Mouse (Mus musculus) monocyte, adult 5-6 weeks (primary cell): Measurements from ENCODE around the gene Rcn3. TPM values are rescaled to one million over a fixed set of nuclear protein-coding genes. Genes with fewer than 3 reads are reported as not detected.

Experiments used
- ATAC-seq: fragments of 153-309, 156-312 bp; replicated peaks from 2 replicates; pipeline ENCODE4 v1.8.0; 2017; ENCODE audit warnings: mild to moderate bottlenecking; ENCODE audit not compliant: low TSS enrichment, insufficient number of reproducible peaks, severe bottlenecking, poor library complexity, low FRiP score
- total RNA-seq: library from RNA; stranded (forward); fragments of 200-1000, 200-491, 200-594 nt; gene quantifications from 3 replicates; pipeline ENCODE4 v1.2.3, GENCODE M21; 2017

Rcn3 gene
- total RNA-seq, 1 experiment from 2014 or later = 20.1 TPM

DNA sequence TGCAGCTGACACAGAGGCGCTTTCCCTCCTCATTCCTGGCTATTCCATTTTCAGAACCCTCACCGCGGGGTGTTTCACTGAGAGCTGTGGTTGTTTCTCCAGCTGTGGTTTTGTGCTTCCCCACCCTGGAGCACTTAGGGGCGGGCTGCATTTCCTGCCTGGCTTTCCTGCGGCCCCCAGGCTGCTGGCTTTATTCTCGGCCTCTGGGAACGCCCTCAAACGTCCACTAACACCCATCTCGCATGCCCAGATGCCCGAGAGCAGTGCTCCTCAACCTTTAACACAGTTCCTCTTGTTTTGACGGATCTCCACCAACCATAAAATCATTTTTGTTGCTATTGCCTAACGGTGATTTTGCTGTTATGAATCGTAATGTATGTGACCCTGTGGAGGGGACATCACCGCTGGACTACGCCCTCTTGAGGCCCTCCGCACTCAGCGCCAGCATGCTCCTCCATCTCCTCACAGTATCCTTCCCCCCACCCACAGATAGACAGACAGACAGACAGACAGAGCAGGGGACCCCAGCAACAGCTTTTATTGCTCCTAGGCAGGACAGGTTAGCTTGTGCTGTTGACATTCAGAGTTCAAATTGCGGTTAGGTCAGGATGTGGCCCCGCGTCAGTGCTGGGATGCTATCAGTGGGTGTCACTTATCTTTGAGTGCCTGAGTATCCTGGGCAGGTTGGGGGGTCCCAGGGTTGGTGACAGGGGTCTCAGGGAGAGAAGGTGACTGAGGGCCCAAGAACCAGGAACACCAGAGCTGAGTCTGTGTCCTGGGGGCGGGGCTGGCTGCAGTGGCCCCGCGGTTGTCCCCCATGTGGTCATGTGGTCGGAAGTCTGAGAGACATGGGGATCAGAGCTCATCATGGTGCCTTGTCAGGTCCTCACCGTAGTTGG lies 9.4 kb downstream of the Rcn3 start:
- peak; percentile 82 for ATAC-seq

- ATAC-seq = no peak
Measured at GRCm38 (mm10) chr7:45081016-45081415, 11.0 kb downstream of the Rcn3 start.

- peak; percentile 30; the same call in 1 of the 2 replicates for ATAC-seq
Measured at GRCm38 (mm10) chr7:45079856-45080255, 12.2 kb downstream of the Rcn3 start.

- peak; percentile 10; the same call in 1 of the 2 replicates for ATAC-seq
Measured at GRCm38 (mm10) chr7:45078513-45078912, 13.5 kb downstream of the Rcn3 start.

DNA sequence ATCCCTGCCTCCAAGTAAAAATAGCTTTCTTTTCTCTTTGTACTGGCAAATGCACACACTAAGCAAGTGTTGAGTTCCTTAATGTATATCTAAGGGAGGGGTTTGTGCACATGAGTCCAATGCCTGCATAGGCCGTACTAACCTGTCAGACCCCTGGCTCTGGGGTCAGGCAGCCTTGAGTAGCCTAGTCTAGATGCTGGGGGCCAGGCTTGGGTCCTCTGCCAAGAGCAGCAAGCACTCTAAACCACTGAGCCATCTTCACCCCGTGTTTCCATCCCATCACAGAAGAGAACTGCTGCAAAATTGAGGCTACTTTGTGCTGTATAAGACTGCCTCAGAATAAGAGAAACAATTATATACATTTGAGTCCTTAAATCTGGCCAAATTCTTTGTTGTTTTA lies 14.2 kb downstream of the Rcn3 start:
- ATAC-seq = no peak

DNA sequence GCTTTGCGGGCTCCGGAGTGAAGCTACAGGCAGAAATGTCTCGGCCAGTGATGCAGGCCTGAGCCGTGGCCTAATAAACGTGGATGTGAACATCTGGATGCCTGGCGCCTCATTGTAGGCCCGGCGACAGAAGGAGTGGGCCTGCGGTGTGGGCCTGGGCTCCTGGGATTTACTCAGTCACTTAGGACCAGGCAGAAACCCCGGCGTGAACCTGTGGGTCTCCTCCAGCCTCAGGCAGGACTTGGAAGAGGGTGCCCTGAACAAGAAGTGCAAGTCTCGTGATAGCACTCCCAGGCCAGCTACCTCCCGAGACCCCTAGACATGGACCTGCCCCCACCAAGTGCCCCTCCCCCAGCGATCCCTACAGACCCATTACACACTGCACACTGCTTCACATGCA lies 14.7 kb downstream of the Rcn3 start:
- ATAC-seq = no peak

DNA sequence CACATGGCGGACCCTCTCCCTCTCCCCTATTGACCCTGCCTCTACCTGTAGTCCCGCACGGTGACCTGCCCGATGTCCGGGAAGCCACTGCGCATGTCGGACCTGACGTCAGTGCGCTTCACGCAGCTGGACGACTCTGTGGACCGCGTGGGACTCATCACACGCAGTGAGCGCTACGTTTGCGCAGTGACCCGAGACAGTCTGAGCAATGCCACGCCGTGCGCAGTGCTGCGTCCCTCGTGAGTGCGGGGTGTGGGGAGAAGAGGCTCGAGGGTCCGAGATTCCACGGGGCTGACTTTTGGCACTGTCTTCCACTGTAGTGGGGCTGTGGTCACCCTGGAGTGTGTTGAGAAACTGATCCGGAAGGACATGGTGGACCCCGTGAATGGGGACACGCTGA lies 15.5 kb downstream of the Rcn3 start:
- ATAC-seq = no peak

DNA sequence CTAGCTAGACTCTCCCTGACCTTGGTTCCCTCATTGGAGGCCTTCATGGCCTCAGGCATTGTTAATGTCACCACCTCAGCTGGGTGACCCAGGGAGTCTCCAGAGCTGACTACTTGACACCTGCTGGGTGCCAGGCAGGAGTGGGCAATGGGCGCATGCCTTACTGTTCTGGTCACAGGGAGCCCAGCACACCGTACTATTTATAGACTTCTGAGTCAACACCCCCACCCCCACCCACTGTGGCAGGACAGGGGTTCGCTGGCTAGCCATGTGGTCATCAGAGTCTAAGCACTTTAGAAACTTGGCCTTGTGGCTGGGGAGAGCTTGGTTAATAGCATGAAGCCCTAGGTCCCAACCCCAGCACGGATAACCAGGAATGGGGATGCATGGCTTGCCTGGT lies 16.6 kb downstream of the Rcn3 start:
- no peak for ATAC-seq

- ATAC-seq = no peak
Measured at GRCm38 (mm10) chr7:45073949-45074348, 18.1 kb downstream of the Rcn3 start.

DNA sequence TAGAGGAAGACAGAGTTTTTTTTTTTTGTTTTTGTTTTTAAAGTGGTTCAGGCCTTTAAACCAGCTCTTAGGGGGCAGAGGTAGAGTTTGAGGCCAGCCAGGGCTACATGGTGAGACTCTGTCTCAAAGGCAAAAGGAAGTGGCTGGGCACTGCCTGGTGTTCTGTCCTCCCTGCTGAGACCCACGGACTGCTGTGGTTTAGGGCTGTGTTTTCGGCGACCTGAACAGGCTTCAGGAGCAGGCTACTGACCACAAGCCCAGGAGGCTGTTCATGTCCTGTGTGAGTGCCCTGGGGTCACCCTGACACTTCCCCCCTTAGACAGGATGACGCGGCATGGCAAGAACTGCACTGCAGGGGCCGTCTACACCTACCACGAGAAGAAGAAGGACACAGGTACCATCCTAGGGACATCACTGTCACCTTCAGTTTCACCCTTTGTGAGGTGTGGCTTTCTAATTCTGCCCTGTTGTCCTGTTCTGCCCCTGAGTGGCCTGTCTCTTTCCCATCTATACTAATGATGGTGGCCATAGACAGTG lies 18.8 kb downstream of the Rcn3 start:
- 0 out of 2 replicates have a peak, but pooled peaks have one; percentile 11 for ATAC-seq

DNA sequence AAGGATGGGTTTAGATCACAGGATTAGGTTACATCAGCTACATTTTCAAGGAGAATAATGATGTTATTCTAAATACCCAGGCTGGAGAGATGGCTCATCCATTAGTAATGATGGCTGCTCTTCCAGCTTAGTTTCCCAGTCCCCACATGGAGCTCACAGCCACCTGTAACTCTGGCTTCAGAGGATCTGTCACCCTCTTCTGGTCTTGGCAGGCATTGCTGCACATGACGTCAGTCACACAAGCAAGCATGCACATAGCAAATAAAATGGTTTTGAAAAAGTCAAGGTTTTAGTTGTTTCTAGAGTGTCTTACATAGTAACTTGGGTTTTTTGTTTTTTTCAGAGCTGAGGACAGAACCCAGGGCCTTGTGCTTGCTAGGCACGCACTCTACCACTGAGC lies 19.8 kb downstream of the Rcn3 start:
- ATAC-seq = no peak

DNA sequence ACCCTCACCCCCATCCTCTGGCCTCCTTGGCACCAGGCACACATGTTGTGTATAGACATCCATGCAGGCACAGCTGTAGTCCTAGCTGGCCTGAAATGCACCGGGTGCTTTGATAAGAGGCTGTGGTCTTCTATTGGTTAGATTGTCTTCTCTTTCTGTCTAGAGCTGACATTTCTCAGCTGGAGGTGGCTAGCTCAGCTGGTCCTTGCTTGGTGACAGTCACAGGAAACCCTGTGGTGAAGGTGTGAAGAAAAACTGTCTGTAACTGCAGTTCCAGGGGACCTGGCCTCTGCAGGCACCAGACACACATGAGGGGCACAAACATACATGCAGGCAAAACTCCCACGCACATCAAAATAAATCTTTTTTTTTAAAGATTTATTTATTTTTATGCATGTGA lies 22.4 kb downstream of the Rcn3 start:
- ATAC-seq = no peak

- peak; percentile 45; the same call in 1 of the 2 replicates for ATAC-seq
Measured at GRCm38 (mm10) chr7:45068000-45068318, 24.1 kb downstream of the Rcn3 start.

- ATAC-seq = no peak
Measured at GRCm38 (mm10) chr7:45067190-45067999, 24.6 kb downstream of the Rcn3 start.

DNA sequence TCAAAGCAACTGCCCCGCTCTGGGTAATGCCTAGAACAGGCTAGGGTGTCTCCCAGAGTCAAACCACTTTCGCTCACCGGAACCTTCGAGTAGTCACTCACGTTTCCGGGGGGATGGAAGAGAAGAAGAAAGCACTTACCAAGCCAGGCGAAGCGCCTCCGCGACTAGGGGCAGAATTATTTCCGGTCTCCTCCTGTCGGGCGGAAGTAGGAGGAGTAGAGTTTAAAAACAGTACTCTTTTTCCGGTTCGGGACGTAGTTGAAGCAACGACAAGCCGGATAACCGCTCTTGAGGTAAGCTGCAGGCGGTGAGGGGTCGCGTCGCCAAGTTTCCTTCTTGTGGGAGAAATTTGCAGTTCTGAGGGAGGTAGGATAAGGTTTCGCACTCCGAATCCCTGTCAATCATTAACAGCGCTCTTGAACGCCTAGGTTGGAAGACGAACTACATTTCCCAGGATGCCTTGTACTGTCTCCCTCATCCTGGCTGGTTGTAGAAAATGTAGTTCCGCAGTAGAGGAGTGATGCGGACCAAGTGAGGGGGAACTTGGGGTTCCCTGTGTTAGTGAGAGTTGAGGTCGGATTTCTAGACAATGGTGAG lies 29.7 kb downstream of the Rcn3 start, which contains the start of the genes Nosip and Prrg2:
Gene Nosip (plus strand): TSS at position 191 of the 597 bp plus-strand sequence.
Gene Prrg2 (minus strand): TSS at position 439 of the 597 bp plus-strand sequence.
- ATAC-seq = peak; percentile 91

DNA sequence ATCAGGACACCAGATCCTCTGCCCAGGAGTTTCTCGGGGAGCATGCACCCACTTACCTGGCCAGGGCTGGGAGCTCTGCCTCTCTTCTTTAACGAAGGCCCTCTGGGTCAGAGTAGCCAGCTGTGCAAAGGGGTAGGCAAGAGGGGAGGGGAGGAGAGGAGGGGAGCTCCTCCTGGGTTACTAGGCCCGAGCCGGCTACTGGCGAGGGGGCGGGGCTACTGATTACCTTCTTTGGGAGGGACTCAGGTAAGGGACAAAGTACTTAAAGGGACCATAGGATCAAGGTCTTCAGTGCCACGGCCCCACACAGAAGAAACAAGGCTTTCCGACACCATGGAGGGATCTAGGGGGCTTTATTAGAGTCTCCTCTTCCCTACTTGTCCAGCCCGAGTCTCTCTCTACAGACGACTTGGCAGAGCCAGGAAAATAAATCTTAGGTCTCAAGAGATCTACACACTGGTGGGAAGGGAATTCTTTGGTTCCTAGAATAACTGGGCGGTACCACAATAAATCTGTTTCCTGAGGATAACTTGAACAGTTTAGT lies 30.4 kb downstream of the Rcn3 start:
- no peak for ATAC-seq

GRCm38 (mm10) chr7:45060632-45061122 lies 31.3 kb downstream of the Rcn3 start:
- no peak for ATAC-seq
